Mouse (Mus musculus) c-Kit-positive CD71-positive TER-119-negative erythroid progenitor cells, embryonic 14.5 days (primary cell): ENCODE results near the gene Lmo2.
"Not testable (repeated sequence)": the region's sequence is repeated elsewhere in the genome, so short reads cannot be mapped to it uniquely, and the experiment has no call there.

Experiments
- DNase-seq: peaks from one replicate; pipeline ENCODE4 v3.0.0-alpha.2; 2013; ENCODE audit warnings: low read depth

Lmo2 gene

GRCm38 (mm10) chr2:103977716-103978115 is 19.9 kb downstream of the Lmo2 start:
- DNase-seq, result no peak

- DNase-seq, result no peak
Observed at GRCm38 (mm10) chr2:103982250-103982649, 24.5 kb downstream of the Lmo2 start.

- no peak for DNase-seq
Observed at GRCm38 (mm10) chr2:103983146-103983545, 25.4 kb downstream of the Lmo2 start.

- not testable (repeated sequence) for DNase-seq
Observed at GRCm38 (mm10) chr2:103987595-103987994, 29.8 kb downstream of the Lmo2 start.

- no peak for DNase-seq
Observed at GRCm38 (mm10) chr2:103989724-103990123, 31.9 kb downstream of the Lmo2 start.

- DNase-seq, result no peak
Observed at GRCm38 (mm10) chr2:103991303-103991702, 33.5 kb downstream of the Lmo2 start.

GRCm38 (mm10) chr2:103992162-103992561 is 34.4 kb downstream of the Lmo2 start:
- no peak for DNase-seq

- no peak for DNase-seq
Observed at GRCm38 (mm10) chr2:103992618-103993332, 35.0 kb downstream of the Lmo2 start.

GRCm38 (mm10) chr2:104001076-104001475 is 43.3 kb downstream of the Lmo2 start:
- peak; percentile 55 for DNase-seq

- DNase-seq, result no peak
Observed at GRCm38 (mm10) chr2:104001861-104002260, 44.1 kb downstream of the Lmo2 start.

- DNase-seq, result peak; percentile 69
Observed at GRCm38 (mm10) chr2:104002711-104003413, 45.1 kb downstream of the Lmo2 start.

GRCm38 (mm10) chr2:104007793-104008519 is 50.2 kb downstream of the Lmo2 start:
- no peak for DNase-seq

GRCm38 (mm10) chr2:104008853-104009252 is 51.1 kb downstream of the Lmo2 start:
- not testable (repeated sequence) for DNase-seq

GRCm38 (mm10) chr2:104023096-104023495 is 65.3 kb downstream of the Lmo2 start:
- DNase-seq, result no peak

- DNase-seq, result no peak
Observed at GRCm38 (mm10) chr2:104024656-104025055, 66.9 kb downstream of the Lmo2 start.

GRCm38 (mm10) chr2:104027458-104028138 is 69.8 kb downstream of the Lmo2 start, which contains the start of gene Fbxo3:
Gene Fbxo3, plus strand, starts transcription at chr2:104027721.
- DNase-seq, result peak; percentile 70

- no peak for DNase-seq
Observed at GRCm38 (mm10) chr2:104028139-104028723, 70.4 kb downstream of the Lmo2 start, which contains the start of gene 4931422A03Rik. Gene 4931422A03Rik, minus strand, starts transcription at chr2:104028361.

- peak; percentile 59 for DNase-seq
Observed at GRCm38 (mm10) chr2:104029074-104029473, 71.3 kb downstream of the Lmo2 start.

GRCm38 (mm10) chr2:104030381-104030780 is 72.6 kb downstream of the Lmo2 start:
- no peak for DNase-seq
